Mouse (Mus musculus) urinary bladder, adult 18-20 months (tissue): ENCODE measurements at regions not wholly inside any gene's neighbourhood (a gene's known extent, or its start where the extent isn't known, plus 50 kb on each side); places are given as distances from the start of the nearest gene placed in this dataset.

Experiments
- DNase-seq, 2 experiments: peaks; one replicate each; pipeline ENCODE4 v3.0.0; 2022; ENCODE audit warnings: low spot score in 2 of 2, mixed read lengths in 2 of 2

GRCm38 (mm10) chr9:46737446-46737845 lies 261.1 kb upstream of the Gm4791 start:
- DNase-seq = no peak

DNA sequence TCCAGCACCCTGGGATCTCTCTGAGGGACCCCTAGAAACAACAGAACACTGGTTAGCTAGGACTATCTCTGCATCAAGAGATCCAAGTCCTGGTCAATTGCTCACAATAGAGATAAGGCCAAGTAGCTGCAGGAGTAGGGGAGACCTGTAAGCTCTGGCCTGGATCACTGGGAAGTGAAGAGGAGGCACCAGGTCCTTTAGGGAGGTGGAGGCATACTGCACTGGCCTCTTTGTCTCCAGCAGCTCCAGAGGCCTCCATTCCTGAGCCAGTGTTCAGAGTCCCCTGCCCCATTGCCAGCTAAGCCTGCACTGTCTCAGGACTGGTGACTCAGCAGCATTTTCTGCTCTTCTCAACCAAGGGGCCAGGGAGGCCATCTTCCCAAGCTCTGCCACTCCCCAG lies 262.3 kb upstream of the Gm4791 start:
- DNase-seq = no peak

GRCm38 (mm10) chr9:46735664-46736067 lies 262.9 kb upstream of the Gm4791 start:
- DNase-seq = peak; percentile 67 to 87

DNA sequence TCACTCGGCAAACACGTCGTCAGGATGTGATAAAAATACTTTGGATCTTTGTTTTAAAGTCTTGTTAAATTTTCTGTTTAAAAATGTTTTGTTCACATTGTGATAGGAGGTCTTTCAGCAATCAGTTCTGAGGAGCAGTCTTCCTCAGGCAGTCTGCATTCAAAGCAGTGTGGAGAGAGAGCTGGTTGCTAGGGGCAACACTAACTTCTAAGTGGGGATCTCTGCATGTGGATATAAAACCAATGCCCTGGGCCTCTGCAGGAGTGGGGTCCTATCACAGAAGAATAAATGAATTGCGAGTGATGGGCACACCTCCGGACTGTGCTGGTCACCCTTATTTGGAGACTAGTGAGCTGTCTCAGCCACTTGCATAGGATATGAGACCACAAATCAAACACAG lies 270.1 kb upstream of the Gm4791 start:
- no peak for DNase-seq

- DNase-seq = no peak
Measured at GRCm38 (mm10) chr9:46724231-46724630, 274.3 kb upstream of the Gm4791 start.

- no peak for DNase-seq
Measured at GRCm38 (mm10) chr9:46713415-46713814, 285.1 kb upstream of the Gm4791 start.

- no peak for DNase-seq
Measured at GRCm38 (mm10) chr9:46704151-46704905, 294.2 kb upstream of the Gm4791 start.

DNA sequence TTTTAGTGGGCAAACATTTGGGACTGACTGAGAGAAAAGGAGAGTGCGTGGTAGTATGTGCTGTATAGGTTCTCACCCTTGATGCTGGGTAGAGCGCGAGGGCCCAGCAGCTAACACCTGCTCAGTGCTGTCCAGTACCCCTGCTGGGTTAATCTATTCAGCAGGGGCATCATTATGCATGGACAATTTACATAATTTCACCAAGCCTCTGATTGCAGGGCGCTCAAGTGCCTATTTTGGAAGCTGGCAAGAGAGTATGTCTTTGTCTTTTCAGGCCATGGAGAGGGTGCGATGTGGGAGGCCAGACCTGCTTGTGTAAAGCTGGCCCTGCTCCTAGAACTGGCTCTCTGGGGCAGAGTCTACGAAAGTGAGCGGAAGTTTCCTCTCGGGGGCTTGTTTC lies 294.9 kb upstream of the Gm4791 start:
- DNase-seq = no peak

DNA sequence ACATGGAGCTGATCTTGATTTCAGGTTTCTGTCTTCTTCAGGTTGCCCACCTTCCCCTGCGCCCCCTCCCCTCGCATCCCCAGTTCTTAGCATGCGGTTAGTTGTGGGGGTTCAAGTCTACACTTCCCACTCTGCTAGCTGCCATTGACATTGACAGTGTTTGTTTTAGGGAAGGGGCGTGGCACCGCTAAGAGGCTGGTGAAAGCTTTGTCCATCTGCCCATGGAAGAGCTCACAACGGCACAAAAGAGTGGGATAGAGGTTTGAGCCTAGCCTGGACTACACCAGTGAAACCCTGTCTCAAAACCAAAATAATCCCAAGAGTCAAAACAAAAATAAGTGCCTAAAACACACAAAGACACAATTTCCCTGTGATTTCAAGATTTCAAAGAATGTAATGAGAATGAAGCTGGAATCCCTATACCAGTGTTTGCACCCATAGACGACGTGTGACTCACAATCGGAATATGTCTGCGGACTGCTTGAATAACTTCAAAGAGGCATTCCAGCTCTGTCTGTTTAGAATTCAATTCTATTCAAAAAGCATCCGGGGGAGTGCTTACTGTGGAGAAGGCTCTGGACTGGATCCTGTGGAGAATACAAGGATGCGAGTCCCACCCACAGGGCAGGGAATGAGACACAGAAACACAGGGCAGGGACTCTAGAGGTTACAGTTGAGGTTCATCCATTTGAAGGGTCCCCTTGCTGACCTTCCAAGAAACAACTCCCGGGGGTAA lies 295.5 kb upstream of the Gm4791 start:
- no peak for DNase-seq

- no peak for DNase-seq
Measured at GRCm38 (mm10) chr9:46702053-46702900, 296.3 kb upstream of the Gm4791 start.

DNA sequence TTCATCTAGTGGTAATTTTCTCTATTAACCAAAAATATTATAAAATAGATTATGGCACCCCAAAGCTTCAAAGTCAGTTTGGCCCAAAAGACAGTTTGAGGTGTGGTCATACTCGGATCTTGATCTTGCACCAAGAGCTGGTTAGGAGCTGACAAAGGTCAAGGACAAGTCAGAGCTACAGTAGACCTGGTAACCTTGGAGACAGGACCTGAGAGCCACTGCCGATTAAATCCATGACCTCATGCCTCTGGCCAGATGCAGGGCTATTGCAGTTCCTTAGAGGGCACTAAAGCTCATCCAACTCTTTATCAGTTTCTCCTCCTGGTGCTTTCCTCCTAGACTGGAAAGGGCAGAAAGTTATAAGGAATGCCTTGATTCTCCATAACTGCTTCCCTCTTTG lies 302.4 kb upstream of the Gm4791 start:
- no peak for DNase-seq

- DNase-seq = no peak
Measured at GRCm38 (mm10) chr9:46689331-46689730, 309.2 kb upstream of the Gm4791 start.

DNA sequence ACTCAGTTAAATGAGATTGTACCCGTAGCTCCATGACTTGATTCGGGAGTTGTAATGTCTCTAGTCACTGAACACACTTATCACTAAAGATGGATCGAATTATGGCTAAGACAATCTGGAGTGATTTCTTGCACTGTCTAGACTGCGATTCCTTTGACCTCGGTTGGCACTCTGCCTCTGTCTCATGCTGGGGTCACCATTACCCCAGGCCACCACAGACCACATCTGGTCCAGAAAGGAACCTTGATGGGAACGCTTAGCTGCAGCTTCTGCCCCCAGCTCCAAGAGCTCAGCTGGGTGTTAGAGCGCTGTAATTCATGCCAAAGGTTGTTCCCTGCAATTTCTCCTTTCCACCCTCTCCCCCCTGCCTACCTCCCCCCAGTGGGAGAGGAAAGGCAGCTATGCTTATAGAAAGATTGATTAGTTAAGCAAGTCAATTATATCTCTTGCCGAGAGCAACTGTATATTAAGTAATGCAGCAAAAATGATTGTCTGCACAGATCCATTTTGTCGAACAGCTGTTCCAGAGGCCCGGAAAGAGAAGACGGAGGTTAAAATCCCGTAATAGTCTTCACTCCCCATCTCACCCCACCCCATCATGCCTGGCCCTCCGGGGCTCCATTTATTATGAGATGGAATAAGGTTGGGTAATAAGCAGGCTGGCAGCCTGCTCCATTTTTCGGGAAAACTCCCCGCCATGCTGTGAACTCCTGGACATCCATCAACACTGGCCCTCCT lies 314.3 kb upstream of the Gm4791 start:
- no peak for DNase-seq

GRCm38 (mm10) chr9:46672050-46672449 lies 326.5 kb upstream of the Gm4791 start:
- DNase-seq = no peak

- no peak for DNase-seq
Measured at GRCm38 (mm10) chr9:46654422-46654821, 334.6 kb upstream of the 4931429L15Rik start.

DNA sequence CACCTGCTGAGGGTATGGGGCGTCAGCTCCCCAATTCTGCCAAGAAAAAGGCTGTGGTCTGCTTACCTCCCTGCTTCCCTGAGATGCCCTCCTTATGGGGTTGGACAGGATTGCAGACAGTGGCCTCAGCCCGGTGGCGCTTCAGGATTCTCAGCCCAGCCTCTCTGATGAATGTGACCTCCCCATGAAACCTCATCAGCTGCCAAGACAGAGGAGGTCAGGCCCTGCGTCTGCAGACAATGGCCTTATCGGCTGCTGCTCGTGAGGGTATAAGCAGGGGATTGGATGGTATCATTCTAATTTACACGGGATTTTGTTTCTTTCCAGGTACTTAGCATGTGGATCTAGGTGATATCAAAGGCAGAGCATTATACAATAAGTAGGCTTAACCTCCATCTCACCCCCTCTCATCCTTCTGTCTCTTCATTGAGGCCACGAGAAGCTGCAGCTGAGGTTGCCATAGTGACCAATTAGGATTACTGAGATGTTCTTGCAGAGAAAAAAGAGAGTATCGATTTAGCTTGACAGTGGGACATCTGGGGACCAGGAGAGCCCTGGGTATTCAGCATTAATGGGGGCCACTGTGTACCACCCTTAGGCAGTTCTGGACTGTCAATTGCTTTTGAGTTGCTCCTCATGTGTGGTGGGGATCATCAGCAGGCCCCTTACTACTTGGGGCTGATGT lies 327.6 kb upstream of the 4931429L15Rik start:
- no peak for DNase-seq

DNA sequence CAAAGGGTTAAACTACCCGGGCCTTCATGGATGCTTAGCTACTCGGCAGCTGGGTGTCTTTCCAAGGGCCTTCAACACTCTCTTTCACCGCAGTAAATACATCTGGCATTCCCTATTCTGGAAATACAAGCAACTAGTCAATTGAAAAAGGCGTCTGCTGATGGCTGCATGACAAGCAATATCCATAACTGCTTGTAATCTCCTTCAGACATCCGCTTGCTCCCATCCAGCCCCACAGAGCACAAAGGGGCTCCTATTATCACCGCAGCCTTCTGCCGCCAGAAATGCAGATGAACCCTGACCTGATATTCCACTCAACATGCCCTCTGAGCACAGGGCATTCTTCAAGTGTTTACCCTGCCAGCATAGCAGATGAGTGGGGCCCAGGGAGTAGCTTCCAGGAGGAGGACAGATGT lies 325.7 kb upstream of the 4931429L15Rik start:
- DNase-seq = no peak

DNA sequence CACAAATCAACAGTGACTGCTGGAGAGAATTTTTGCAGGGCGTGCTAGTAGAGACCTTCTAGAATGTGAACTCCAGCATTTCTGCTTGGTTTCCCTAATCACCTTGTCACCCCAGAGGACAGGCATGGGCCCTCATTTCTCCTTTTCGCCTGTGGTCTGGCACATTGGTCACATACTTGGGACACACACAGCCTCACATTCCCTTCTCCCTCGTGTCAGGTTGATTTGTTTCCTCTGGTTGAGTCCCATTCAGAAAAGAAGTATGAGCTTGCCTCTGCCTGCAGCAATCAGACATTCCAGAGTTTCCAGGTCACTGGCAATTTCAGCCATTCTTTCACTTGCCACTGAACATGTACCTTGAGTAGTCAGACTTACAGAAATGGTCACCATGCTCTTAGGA lies 323.8 kb upstream of the 4931429L15Rik start:
- no peak for DNase-seq

GRCm38 (mm10) chr9:46642696-46643095 lies 322.9 kb upstream of the 4931429L15Rik start:
- peak in 1 of 2 experiments; percentile 12 for DNase-seq

DNA sequence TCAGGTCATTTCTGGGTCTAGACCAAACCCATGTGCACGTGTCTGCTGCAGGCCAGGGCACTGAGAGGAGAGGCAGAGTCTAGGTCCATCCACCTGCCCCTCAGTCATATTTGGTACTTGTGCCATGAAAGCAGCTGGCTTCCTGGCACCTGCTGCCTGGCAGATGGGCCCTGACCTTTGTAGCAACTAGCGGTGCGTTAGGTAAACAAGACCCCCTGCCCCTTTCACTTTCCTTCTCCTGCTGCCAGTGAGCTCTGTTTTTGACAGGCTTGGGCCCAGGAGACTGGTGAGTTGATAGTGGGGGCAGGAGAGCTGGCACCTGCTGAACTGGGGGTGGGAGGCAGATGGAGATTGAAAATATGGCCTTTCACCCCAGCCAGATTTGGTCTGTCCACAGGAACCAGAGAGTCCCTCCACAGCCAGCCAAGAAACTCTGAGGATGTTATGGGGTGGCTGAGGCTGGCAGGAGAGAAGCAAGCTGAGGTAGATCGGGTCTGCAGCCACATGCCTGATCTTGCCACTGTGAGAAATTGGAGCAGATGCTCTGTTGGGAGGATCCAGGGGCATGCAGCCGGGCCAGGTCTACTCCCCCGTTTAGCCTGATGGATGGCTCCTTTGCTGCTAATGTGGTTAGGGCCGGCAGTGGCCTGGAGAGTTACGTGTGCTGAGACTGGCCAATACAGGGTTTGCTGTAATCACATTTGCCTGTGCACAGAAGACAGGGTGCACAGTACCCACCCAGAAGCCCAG lies 316.6 kb upstream of the 4931429L15Rik start:
- no peak for DNase-seq
